Mouse (Mus musculus): ENCODE data around the gene Ces2h. TPM values are rescaled to one million over a fixed set of nuclear protein-coding genes. Genes with fewer than 3 reads are reported as not detected.

Gene Ces2h
- not detected in 2 replicates for polyA plus RNA-seq (2015; fragmentation: Nextera tagmentation; extraction: Ambion mirVana)

DNA sequence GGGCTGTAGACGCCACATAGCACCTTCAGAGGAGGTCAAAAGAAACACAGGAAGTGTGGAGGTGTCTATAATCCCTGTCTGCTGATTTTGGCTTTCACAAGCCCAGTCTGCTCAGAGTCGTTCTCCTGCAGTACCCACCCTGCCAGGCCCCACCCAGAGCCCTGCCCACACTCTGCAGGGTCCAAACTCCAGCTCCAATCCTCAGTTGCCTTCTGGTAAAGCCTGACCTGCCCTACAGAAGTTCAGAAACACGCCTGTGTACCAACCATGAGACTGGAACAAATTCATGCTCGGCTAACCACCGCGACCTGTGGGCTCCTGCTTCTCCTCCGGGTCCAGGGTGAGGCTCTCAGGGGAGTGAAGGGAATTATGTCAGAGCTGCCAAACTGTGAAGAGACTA, at the start of gene Ces2h:
TSS of gene Ces2h (plus strand) at position 268 of the 400 bp plus-strand sequence.

DNA sequence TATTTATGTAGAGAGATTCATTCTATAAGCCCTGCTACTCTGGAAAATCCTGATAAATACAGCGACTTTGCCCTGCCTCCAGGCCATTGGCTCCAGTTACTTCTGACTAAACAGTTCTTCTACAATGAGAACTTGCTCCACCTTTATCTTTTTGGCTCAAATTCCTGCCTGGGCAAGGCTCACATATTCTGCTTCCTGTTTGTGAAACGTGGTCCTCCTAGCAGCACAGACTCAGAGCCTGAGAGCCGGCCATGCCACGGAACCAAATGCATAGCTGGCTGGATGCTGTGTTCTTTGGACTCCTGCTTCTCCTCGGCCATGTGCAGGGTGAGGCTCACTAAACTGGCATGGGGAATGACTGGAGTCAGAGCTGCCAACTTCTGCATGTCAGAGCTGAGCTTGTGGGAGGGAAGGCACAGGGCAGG, 39.1 kb upstream of the Ces2h start, which contains the start of gene Ces2g:
TSS of gene Ces2g (plus strand) at position 182 of the 425 bp plus-strand sequence.

DNA sequence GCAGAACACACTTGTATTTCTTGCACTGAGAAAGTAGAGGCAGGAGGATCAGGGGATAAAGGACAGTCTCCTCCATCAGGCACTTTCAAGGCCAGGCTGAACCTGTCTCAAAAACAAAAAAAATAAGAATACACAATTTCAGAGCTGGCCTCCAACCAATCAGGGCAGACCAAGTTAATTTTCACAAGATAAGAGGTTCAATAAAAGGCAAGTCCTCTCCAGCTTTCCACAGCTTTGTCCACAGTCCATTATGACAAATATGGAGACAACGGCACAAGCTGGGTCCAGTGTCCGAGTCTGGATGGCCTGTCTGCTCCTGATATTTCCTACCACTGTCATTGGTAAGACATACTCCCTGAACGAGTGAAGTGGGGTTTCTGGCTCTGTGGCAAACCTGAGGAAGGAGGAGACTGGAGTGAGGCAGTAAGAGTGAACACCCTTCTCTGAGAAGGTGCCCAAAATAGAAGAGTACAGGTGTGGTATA, 47.8 kb downstream of the Ces2h start, which contains the start of gene Ces3a:
TSS of gene Ces3a (plus strand) at position 231 of the 484 bp plus-strand sequence.

Other genes with a start within 250 kb of the Ces2h start
- 0.17 TPM in 1 of 2 replicates, not detected in the other for gene Ces2b, start 169.3 kb upstream of the Ces2h start, polyA plus RNA-seq (2015; fragmentation: Nextera tagmentation; extraction: Ambion mirVana)
- 0.23 TPM in 1 of 2 replicates, not detected in the other for gene Ces2c, start 153.8 kb upstream of the Ces2h start, polyA plus RNA-seq (2015; fragmentation: Nextera tagmentation; extraction: Ambion mirVana)
- 0.09 TPM in 1 of 2 replicates, not detected in the other for gene Ces2e, start 74.6 kb upstream of the Ces2h start, polyA plus RNA-seq (2015; fragmentation: Nextera tagmentation; extraction: Ambion mirVana)
- 0.63 TPM in 1 of 2 replicates, not detected in the other for gene Ces2f, start 53.5 kb upstream of the Ces2h start, polyA plus RNA-seq (2015; fragmentation: Nextera tagmentation; extraction: Ambion mirVana)
- gene Ces2g, start 39.1 kb upstream of the Ces2h start, polyA plus RNA-seq (2015; fragmentation: Nextera tagmentation; extraction: Ambion mirVana), result 0.18 and 2.5 TPM in 2 replicates
- gene Ces3a, start 47.7 kb downstream of the Ces2h start, polyA plus RNA-seq (2015; fragmentation: Nextera tagmentation; extraction: Ambion mirVana), result not detected in 2 replicates
- not detected in 2 replicates for gene Ces3b, start 82.9 kb downstream of the Ces2h start, polyA plus RNA-seq (2015; fragmentation: Nextera tagmentation; extraction: Ambion mirVana)
- gene Ces4a, start 130.9 kb downstream of the Ces2h start, polyA plus RNA-seq (2015; fragmentation: Nextera tagmentation; extraction: Ambion mirVana), result not detected in 2 replicates
- 32.1 and 36.8 TPM in 2 replicates for gene Cbfb, start 169.8 kb downstream of the Ces2h start, polyA plus RNA-seq (2015; fragmentation: Nextera tagmentation; extraction: Ambion mirVana)
- 13.8 and 14.6 TPM in 2 replicates for gene D230025D16Rik, start 224.3 kb downstream of the Ces2h start, polyA plus RNA-seq (2015; fragmentation: Nextera tagmentation; extraction: Ambion mirVana)

Data from skeletal muscle tissue, postnatal 0 days (tissue).